Mouse (Mus musculus) brain, adult 2 months (tissue): ENCODE data around the gene Zbtb16.
A peak's percentile ranks its signal among the peaks of the same experiment; 100 is the strongest.

Experiments
- DNase-seq: peaks from one replicate; pipeline ENCODE4 v3.0.0; 2011; ENCODE audit warnings: low read depth, low spot score

The Zbtb16 gene

GRCm38 (mm10) chr9:48675151-48675790 is 160.8 kb downstream of the Zbtb16 start:
- DNase-seq, result peak; percentile 79

DNA sequence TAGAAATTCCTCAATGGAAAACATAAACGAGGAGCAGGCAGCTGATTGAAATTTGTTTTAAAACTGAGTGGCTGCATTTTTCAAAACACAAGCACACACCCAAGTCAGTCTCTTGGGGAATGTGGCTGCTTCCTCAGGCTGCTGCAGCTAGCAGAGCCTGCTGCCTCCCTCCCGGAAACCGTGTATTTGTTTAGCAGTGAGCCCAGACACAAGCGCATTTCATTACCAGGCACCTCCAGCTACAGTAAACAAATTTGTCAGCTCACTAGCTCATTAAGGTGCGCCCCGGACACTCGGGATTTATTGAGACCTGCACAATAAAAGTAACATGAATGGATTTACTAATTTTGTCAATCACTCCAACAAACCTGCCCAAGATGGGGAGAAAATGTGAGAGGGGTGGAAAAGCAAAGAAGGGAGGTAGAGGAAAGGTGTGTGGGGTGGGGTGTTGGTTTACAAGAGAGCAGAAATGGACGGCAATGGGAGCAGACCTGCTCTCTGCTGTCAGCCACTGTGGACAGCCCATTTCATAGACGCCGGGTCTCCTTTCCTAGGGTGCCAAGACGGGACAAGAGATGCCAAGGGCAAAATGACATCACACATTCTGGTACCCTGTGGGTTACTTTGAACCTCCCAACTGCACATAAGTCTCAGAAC is 161.5 kb downstream of the Zbtb16 start:
- DNase-seq, result peak; percentile 41

DNA sequence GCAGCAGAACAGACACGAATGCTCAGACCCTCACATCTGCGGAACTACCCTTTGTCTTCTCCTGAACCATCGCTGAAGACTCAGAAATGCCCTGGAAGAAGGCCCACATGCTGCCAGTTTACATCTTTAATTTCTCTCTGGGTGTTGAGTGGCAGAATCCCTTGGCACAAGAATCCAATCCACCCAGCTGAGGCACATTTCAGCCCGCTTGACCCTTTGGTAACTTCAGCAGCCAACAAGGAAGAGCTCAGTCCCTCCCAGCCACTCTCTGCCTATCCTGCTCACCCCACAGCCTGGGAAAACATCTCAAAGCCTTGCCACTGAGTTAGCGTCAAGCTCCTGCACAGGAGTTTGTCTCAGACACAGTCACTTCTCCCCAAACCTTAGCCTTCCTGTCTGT is 162.2 kb downstream of the Zbtb16 start:
- DNase-seq, result no peak

GRCm38 (mm10) chr9:48673213-48673612 is 162.8 kb downstream of the Zbtb16 start:
- peak; percentile 75 for DNase-seq

DNA sequence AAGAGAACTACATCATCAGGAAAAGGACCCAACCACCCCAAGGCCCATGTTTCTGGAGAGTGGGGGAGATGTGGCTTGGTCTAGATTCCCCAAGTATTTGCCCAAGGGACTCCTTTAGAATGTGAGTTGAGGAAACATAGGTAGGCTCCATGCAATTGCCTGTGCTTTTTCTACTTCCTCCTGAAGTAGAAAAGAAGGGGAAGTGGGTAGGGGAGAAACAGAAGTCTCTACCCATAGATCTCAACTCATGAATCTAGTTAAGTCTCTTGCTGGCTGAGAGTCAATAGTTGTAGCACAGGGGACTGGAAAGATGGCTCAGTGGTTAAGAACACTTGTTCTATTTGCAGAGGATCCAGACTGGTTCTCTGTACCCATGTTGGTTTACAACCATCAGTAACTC is 164.2 kb downstream of the Zbtb16 start:
- DNase-seq, result no peak

DNA sequence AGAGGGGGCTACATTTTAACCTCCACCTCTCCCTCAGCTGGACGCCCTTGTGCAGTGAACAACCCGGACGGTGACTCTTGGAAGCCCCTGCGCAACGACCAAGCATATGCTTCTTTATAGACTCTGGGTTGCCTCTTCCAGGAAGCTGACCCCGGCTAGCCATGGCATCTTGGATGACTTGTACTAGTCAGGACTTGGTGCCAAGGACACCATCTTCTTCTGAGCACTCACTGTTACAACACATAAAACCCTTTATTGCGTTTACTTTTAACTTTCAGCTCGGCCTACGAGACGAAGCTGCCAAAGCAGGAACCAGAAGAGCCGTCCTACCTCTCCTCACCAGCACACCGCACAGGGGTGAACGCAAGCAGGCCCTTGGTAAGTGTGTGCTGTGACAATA is 165.9 kb downstream of the Zbtb16 start:
- no peak for DNase-seq

DNA sequence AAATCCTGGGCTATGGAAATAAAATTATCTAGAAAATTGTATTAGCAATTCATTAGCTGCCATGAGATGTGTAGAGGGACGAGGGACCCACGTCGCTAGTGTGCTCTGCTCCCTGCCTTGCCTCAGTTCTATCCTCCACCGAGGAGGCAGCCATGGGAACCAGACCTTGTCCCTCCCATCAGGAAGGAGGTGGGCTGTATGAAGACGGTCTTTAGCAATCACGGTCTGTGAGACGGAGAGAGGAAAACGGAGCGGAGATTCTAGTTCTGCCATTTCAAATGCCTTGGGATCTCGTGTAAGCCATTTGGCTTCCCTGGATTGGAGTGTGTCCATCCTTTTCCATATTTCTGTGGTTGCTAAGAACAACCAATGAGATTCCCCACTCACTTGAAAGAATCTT is 166.3 kb downstream of the Zbtb16 start:
- DNase-seq, result peak; percentile 31

GRCm38 (mm10) chr9:48666702-48667101 is 169.3 kb downstream of the Zbtb16 start:
- no peak for DNase-seq

- peak; percentile 59 for DNase-seq
Observed at GRCm38 (mm10) chr9:48663052-48663433, 173.0 kb downstream of the Zbtb16 start.

GRCm38 (mm10) chr9:48662361-48663051 is 173.5 kb downstream of the Zbtb16 start:
- peak; percentile 54 for DNase-seq

GRCm38 (mm10) chr9:48661225-48662023 is 174.6 kb downstream of the Zbtb16 start:
- no peak for DNase-seq

- no peak for DNase-seq
Observed at GRCm38 (mm10) chr9:48655525-48656169, 180.4 kb downstream of the Zbtb16 start.

DNA sequence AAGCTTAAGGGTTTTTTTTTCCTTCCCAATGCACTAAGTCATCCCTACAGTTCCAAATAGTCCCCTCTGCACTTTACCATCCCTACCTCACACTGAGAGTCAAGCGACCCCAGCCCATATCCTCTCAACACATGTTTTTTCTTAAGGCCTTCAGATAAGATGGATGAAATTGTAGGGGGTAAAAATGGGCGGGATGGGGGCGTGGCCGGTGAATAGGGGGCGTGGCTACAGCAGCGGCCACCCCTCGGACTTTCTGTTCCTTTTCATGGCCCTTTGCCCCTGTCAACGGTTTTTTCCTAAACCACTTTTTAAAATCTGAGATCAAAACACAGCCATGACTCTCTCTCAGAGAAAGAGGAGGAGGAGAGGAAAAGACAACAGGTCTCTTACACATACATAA is 181.3 kb downstream of the Zbtb16 start:
- no peak for DNase-seq

DNA sequence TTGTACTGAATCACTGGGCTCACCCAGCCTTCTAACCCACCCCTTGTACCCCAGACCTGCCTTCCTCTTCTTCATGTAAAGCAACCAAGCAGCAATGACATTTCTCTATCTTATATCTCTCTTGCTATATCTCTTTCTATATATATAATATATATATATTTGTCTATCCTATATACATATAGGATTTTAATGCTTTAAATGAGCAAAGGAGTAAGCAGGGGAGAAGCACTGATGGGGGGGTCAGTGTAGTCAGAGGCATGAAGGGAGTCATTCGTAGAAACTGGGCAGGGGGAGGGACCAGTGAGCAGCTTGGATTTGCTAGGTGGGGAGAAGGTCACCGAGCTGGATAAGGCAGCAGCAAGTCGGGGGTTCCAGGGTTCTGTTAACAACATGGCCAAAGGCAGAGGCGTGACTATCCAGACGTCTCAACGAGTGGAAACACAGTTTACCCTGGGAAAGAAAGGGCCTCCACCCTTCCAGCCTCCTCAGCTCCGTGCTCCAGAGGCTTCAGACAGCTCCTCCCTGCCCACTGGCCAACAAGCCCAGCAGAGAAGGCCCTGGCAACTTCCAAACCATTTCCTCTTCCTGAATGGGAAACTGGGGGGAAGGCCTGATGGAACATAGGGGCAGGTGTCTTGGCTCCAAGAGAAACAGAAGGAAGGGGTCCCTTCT is 182.5 kb downstream of the Zbtb16 start:
- no peak for DNase-seq

GRCm38 (mm10) chr9:48652026-48652425 is 184.0 kb downstream of the Zbtb16 start:
- DNase-seq, result no peak

DNA sequence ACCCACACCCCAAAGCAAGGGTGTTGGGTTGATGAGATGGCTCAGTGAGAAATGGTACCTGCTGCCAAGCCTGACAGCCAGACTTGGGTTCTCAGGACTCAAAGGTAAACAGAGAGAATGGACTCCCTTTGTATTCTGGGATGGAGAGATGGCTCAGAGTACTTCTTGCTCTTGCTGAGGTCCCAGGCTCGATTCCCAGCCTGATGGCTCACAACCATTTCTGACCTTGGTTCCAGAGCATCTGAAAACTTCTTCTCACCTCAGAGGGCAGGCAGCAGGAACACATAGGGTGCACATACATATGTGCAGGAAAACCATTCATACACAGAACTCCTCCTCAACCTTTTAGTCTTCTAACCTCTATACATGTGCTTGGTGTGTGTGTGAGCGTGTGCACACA is 185.2 kb downstream of the Zbtb16 start:
- no peak for DNase-seq

DNA sequence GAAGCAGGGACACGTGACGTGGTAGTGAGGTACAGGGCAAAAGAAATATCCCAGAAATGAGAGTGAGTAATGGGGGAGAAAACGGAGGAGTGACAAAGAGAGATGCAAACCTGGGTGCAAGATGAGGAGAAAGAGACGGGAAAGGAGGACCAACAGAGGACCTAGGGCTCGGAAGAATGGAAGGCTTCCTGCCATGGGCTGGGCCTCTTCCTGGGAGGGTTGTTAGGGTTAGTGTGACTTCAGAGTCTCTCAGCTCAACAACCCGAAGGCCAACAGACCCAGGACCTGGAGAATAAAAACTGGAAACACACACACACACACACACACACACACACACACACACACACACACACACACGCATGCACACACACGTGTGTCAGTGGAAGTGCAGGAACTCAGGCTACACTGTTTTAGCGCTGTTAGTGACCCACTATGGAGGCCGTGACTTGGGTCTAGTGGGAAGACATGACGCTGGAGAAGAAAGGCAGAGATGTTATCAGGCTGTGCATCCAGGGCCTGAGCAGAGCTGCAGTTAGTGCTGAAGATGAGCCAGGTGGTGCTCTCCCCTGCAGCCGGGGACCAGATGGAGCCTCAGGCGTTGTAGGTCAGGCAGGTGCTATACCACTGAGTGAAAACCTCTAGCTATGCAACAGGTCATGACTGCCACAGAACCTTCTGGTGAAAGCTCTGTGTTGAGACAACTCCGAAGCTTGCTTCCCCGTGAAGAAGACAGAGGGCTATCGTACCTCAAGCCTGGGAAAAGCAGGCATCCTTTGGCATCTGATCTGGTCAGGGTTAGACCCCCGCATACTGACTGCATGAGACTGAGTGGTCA is 186.0 kb downstream of the Zbtb16 start:
- peak; percentile 73 for DNase-seq

- DNase-seq, result no peak
Observed at GRCm38 (mm10) chr9:48649098-48649766, 186.8 kb downstream of the Zbtb16 start.

- peak; percentile 48 for DNase-seq
Observed at GRCm38 (mm10) chr9:48648285-48649097, 187.5 kb downstream of the Zbtb16 start.
